Mouse (Mus musculus): ENCODE measurements around the gene Xpr1. TPM values are rescaled to one million over a fixed set of nuclear protein-coding genes. Genes with fewer than 3 reads are reported as not detected.

Xpr1 gene
- polyA plus RNA-seq, 1 experiment: not detected

- Histone ChIP-seq H3K4me3 (ENCODE audit: insufficient read depth, low read depth, low read length) (no peak overlapping the region), H3K27ac (ENCODE audit: insufficient read depth, low read depth, low read length) (no peak overlapping the region), H3K4me1 (ENCODE audit: control insufficient read depth, insufficient read depth, low read length) (no peaks in the 10 kb centered on the region)
- WGBS: 77% methylated on average over 7 of the region's 7 CpGs
- TF ChIP-seq CTCF (IDR thresholded peaks at IDR 0.05; ENCODE audit: insufficient read depth, low read depth, low read length) (no peak), POLR2A (IDR thresholded peaks at IDR 0.05; ENCODE audit: insufficient read depth, low read depth, low read length) (no peak)
These were observed 97.0 kb downstream of the Xpr1 start for GRCm38 (mm10) chr1:155320091-155320833.

GRCm38 (mm10) chr1:155319513-155319912 lies 97.7 kb downstream of the Xpr1 start:
- TF ChIP-seq CTCF (IDR thresholded peaks at IDR 0.05; ENCODE audit: insufficient read depth, low read depth, low read length) (no peak), POLR2A (IDR thresholded peaks at IDR 0.05; ENCODE audit: insufficient read depth, low read depth, low read length) (no peak)
- Histone ChIP-seq H3K4me3 (ENCODE audit: insufficient read depth, low read depth, low read length) (no peak overlapping the region), H3K4me1 (ENCODE audit: control insufficient read depth, insufficient read depth, low read length) (no peaks in the 10 kb centered on the region), H3K27ac (ENCODE audit: insufficient read depth, low read depth, low read length) (no peak overlapping the region)
- WGBS: 61% methylated on average over 4 of the region's 4 CpGs

GRCm38 (mm10) chr1:155311672-155312071 lies 105.5 kb downstream of the Xpr1 start:
- peaks cover 3% of the 10 kb centered on the region; the same call in 1 of the 2 replicates for H3K4me1 ChIP-seq (ENCODE audit: control insufficient read depth, insufficient read depth, low read length)
- H3K4me3 ChIP-seq (ENCODE audit: insufficient read depth, low read depth, low read length): no peak overlapping the region
- 54% methylated on average over 3 of the region's 3 CpGs for WGBS
- TF ChIP-seq CTCF (IDR thresholded peaks at IDR 0.05; ENCODE audit: insufficient read depth, low read depth, low read length) (no peak), POLR2A (IDR thresholded peaks at IDR 0.05; ENCODE audit: insufficient read depth, low read depth, low read length) (no peak)
- no peak overlapping the region for H3K27ac ChIP-seq (ENCODE audit: insufficient read depth, low read depth, low read length)

- Histone ChIP-seq H3K4me1 (ENCODE audit: control insufficient read depth, insufficient read depth, low read length) (peaks cover 3% of the 10 kb centered on the region; the same call in 1 of the 2 replicates), H3K27ac (ENCODE audit: insufficient read depth, low read depth, low read length) (no peak overlapping the region), H3K4me3 (ENCODE audit: insufficient read depth, low read depth, low read length) (no peak overlapping the region)
- 19% methylated on average over 3 of the region's 3 CpGs for WGBS
- no peak for TF ChIP-seq POLR2A (IDR thresholded peaks at IDR 0.05; ENCODE audit: insufficient read depth, low read depth, low read length)
- TF ChIP-seq CTCF (IDR thresholded peaks at IDR 0.05; ENCODE audit: insufficient read depth, low read depth, low read length): no peak
These were observed 110.3 kb downstream of the Xpr1 start for GRCm38 (mm10) chr1:155306879-155307278.

- Histone ChIP-seq H3K27ac (ENCODE audit: insufficient read depth, low read depth, low read length) (no peak overlapping the region), H3K4me1 (ENCODE audit: control insufficient read depth, insufficient read depth, low read length) (peaks cover 3% of the 10 kb centered on the region; the same call in 1 of the 2 replicates), H3K4me3 (ENCODE audit: insufficient read depth, low read depth, low read length) (no peak overlapping the region)
- TF ChIP-seq CTCF (IDR thresholded peaks at IDR 0.05; ENCODE audit: insufficient read depth, low read depth, low read length) (no peak), POLR2A (IDR thresholded peaks at IDR 0.05; ENCODE audit: insufficient read depth, low read depth, low read length) (no peak)
- WGBS: 68% methylated on average over 2 of the region's 2 CpGs
These were observed 113.8 kb downstream of the Xpr1 start for GRCm38 (mm10) chr1:155303402-155303801.

- WGBS: 48% methylated on average over 5 of the region's 5 CpGs
These were observed 119.6 kb downstream of the Xpr1 start for GRCm38 (mm10) chr1:155297615-155298014.

GRCm38 (mm10) chr1:155297203-155297602 lies 120.0 kb downstream of the Xpr1 start:
- H3K4me3 ChIP-seq (ENCODE audit: insufficient read depth, low read depth, low read length): no peak overlapping the region
- 80% methylated on average over 2 of the region's 2 CpGs for WGBS
- TF ChIP-seq CTCF (IDR thresholded peaks at IDR 0.05; ENCODE audit: insufficient read depth, low read depth, low read length) (no peak), POLR2A (IDR thresholded peaks at IDR 0.05; ENCODE audit: insufficient read depth, low read depth, low read length) (no peak)
- no peak overlapping the region for H3K27ac ChIP-seq (ENCODE audit: insufficient read depth, low read depth, low read length)
- H3K4me1 ChIP-seq (ENCODE audit: control insufficient read depth, insufficient read depth, low read length): no peaks in the 10 kb centered on the region

More at GRCm38 (mm10) chr1:155297615-155298014, 119.6 kb downstream of the Xpr1 start:
- Histone ChIP-seq H3K4me3 (ENCODE audit: insufficient read depth, low read depth, low read length) (no peak overlapping the region), H3K27ac (ENCODE audit: insufficient read depth, low read depth, low read length) (no peak overlapping the region), H3K4me1 (ENCODE audit: control insufficient read depth, insufficient read depth, low read length) (no peaks in the 10 kb centered on the region)
- TF ChIP-seq POLR2A (IDR thresholded peaks at IDR 0.05; ENCODE audit: insufficient read depth, low read depth, low read length): no peak
- no peak for TF ChIP-seq CTCF (IDR thresholded peaks at IDR 0.05; ENCODE audit: insufficient read depth, low read depth, low read length)

GRCm38 (mm10) chr1:155293446-155293845 lies 123.8 kb downstream of the Xpr1 start:
- TF ChIP-seq CTCF (IDR thresholded peaks at IDR 0.05; ENCODE audit: insufficient read depth, low read depth, low read length) (no peak), POLR2A (IDR thresholded peaks at IDR 0.05; ENCODE audit: insufficient read depth, low read depth, low read length) (no peak)
- H3K4me1 ChIP-seq (ENCODE audit: control insufficient read depth, insufficient read depth, low read length): no peaks in the 10 kb centered on the region
- no peak overlapping the region for H3K4me3 ChIP-seq (ENCODE audit: insufficient read depth, low read depth, low read length)
- no peak overlapping the region for H3K27ac ChIP-seq (ENCODE audit: insufficient read depth, low read depth, low read length)
- WGBS: 6% methylated on average over 3 of the region's 3 CpGs

GRCm38 (mm10) chr1:155289411-155289810 lies 127.8 kb downstream of the Xpr1 start:
- Histone ChIP-seq H3K27ac (ENCODE audit: insufficient read depth, low read depth, low read length) (no peak overlapping the region), H3K4me3 (ENCODE audit: insufficient read depth, low read depth, low read length) (no peak overlapping the region), H3K4me1 (ENCODE audit: control insufficient read depth, insufficient read depth, low read length) (no peaks in the 10 kb centered on the region)
- TF ChIP-seq CTCF (IDR thresholded peaks at IDR 0.05; ENCODE audit: insufficient read depth, low read depth, low read length) (no peak), POLR2A (IDR thresholded peaks at IDR 0.05; ENCODE audit: insufficient read depth, low read depth, low read length) (no peak)
- 94% methylated on average over 1 of the region's 1 CpGs for WGBS

All from olfactory bulb, adult 2 months (tissue).